Mouse (Mus musculus) midbrain, embryonic 13.5 days (tissue): ENCODE data around the gene Nt5c1a. TPM values are rescaled to one million over a fixed set of nuclear protein-coding genes. Genes with fewer than 3 reads are reported as not detected.
A peak's percentile ranks its signal among the peaks of the same experiment; 100 is the strongest.

Source experiments
- ATAC-seq: fragments of 200-750 bp; cut with Nextera tagmentation; 2 replicates; pipeline ENCODE4 v1.8.0; 2017; ENCODE audit warnings: mild to moderate bottlenecking, moderate TSS enrichment, moderate library complexity
- H3K27ac ChIP-seq: fragments of 300-500 bp; sonication (generic); 2 replicates; pipeline ENCODE4 v1.5.1; 2015; ENCODE audit warnings: inconsistent platforms, mild to moderate bottlenecking, moderate library complexity
- H3K27me3 ChIP-seq: fragments of 300-500 bp; sonication (generic); 2 replicates; pipeline ENCODE4 v1.6.1; 2015; ENCODE audit warnings: mild to moderate bottlenecking, inconsistent platforms
- H3K36me3 ChIP-seq: fragments of 300-500 bp; sonication (generic); 2 replicates; pipeline ENCODE4 v1.6.1; 2015; ENCODE audit warnings: mild to moderate bottlenecking, inconsistent platforms
- H3K4me1 ChIP-seq: fragments of 300-500 bp; sonication (generic); replicated peaks from 2 replicates; pipeline ENCODE4 v1.6.1; 2015; ENCODE audit warnings: inconsistent platforms
- H3K4me2 ChIP-seq: fragments of 300-500 bp; sonication (generic); replicated peaks from 2 replicates; pipeline ENCODE4 v1.6.1; 2015; ENCODE audit warnings: moderate library complexity, mild to moderate bottlenecking, inconsistent platforms
- H3K4me3 ChIP-seq: fragments of 300-500 bp; sonication (generic); replicated peaks from 2 replicates; pipeline ENCODE4 v1.5.1; 2015; ENCODE audit warnings: mild to moderate bottlenecking, inconsistent platforms
- H3K9ac ChIP-seq: fragments of 300-500 bp; sonication (generic); replicated peaks from 2 replicates; pipeline ENCODE4 v1.6.1; 2015; ENCODE audit warnings: mild to moderate bottlenecking, inconsistent platforms
- H3K9me3 ChIP-seq: fragments of 300-500 bp; sonication (generic); 2 replicates; pipeline ENCODE4 v1.6.1; 2016; ENCODE audit warnings: mild to moderate bottlenecking, inconsistent platforms
- WGBS: fragments of 180-500 bp; shearing (Covaris S2); methylation state at CpG from one replicate; pipeline ENCODE4 v1.1.7; 2015; 5-methylcytosine and 5-hydroxymethylcytosine counted together
- polyA plus RNA-seq: library from polyadenylated mRNA; unstranded; fragments of >200 nt; fragmentation: Nextera tagmentation; extraction: Ambion mirVana; gene quantifications from 2 replicates; pipeline ENCODE4 v1.2.1, GENCODE M21; 2015

Gene Nt5c1a
- polyA plus RNA-seq, 1 experiment from 2014 or later = not detected

DNA sequence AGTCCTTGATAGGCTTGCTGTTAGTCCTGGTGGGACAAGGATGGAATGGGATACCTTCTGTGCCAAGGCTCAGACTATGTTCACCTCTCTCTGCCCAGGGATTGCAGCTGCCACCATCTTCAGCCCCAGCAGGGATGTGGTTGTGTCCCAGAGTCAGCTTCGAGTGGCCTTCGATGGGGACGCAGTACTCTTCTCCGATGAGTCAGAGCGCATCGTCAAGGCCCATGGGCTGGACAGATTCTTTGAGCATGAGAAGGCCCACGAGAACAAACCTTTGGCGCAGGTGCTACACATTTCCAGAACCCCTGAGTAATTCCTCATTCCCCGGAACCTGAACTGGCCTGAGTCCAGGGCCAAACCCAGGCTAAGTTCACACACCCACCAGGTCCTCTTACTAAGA is 12.7 kb downstream of the Nt5c1a start:
- Histone ChIP-seq H3K4me3 (no peak overlapping the region), H3K27ac (no peak overlapping the region), H3K4me2 (no peak overlapping the region), H3K9ac (no peak overlapping the region), H3K27me3 (peaks cover 3% of the 10 kb centered on the region; the same call in 1 of the 2 replicates), H3K36me3 (no peaks in the 10 kb centered on the region), H3K9me3 (no peaks in the 10 kb centered on the region), H3K4me1 (peaks cover 17% of the 10 kb centered on the region)
- 94% methylated on average over 9 of the region's 9 CpGs for WGBS
- no peak for ATAC-seq

DNA sequence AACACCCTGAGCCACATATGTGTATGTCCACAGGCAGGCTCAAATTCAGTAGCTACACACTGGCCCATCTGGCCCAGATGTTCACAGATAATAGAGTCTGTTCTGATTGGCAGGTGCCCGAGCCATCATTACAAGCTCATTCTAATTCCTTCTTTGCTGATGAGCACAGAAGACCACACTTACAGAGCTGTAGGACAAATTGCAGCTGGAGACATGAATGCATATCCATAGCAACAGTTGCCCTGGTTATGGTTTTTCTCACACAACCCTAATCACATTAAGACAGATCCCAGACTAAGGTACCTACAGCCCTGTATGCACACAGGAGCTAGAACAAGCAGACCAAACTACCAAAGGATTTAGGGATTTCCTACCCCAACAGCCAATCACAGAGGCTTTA is 14.1 kb downstream of the Nt5c1a start:
- Histone ChIP-seq H3K4me1 (peaks cover 17% of the 10 kb centered on the region), H3K27me3 (0 out of 2 replicates have a peak, but pooled peaks cover 3% of the 10 kb centered on the region), H3K36me3 (no peaks in the 10 kb centered on the region), H3K9me3 (no peaks in the 10 kb centered on the region), H3K27ac (no peak overlapping the region), H3K4me2 (no peak overlapping the region), H3K9ac (no peak overlapping the region), H3K4me3 (no peak overlapping the region)
- ATAC-seq = peak; percentile 56
- WGBS = 39% methylated on average over 1 of the region's 1 CpGs

DNA sequence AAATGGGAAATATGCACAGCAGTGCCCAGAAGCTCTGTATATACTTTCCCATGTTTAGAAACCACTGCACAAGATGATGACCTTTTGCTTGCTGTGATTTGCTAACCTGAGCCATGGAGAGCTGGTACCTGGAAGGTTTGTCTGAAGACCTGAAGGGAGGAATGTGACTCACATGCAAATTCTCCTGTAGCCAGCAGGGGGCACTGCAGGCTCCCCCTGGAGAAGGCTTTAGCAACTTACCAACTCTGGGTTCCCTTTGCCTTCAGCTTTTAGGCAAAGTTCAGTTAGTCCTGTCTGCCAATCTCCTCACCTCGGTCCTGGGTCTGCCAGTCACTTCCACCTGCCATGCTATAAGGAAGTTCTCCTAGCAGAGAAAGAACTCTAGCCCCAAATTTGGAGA is 15.5 kb downstream of the Nt5c1a start:
- Histone ChIP-seq H3K4me2 (no peak overlapping the region), H3K27me3 (no peaks in the 10 kb centered on the region), H3K9ac (no peak overlapping the region), H3K27ac (no peak overlapping the region), H3K36me3 (no peaks in the 10 kb centered on the region), H3K9me3 (no peaks in the 10 kb centered on the region), H3K4me1 (peaks cover 17% of the 10 kb centered on the region), H3K4me3 (no peak overlapping the region)
- ATAC-seq = no peak
- WGBS = 16% methylated on average over 1 of the region's 1 CpGs

DNA sequence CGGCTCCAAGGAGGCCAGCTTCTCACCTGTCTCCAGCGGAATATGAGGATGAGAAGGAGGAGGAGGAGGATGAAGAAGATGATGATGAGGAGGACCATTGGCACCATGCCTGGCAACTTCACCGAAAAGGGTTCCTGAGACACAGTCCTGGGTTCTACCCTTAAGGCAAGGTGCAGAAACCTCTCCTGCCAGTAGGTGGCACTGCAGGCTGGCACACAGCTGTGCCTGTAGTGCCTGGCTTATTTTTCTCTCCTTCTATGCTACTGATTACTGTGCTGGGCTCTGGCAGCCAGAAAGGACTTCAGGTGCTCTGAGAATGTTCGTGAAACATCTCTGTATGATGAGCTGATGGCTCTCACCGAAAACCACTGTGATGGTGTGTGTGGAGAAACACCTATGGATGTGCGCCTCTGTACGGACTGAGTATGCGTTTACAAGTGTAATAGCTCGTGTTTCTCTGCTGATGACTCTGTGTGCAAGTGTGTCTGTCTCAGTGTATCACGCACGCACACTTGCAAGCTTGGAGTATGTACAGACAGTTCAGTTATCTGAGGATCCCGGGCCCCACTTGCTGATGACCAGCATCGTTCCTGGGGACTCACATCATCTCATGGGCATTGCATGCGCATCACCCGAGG is 18.5 kb downstream of the Nt5c1a start:
- H3K27me3 ChIP-seq = no peaks in the 10 kb centered on the region
- WGBS = 78% methylated on average over 15 of the region's 15 CpGs
- ATAC-seq = peak; percentile 80
- H3K4me2 ChIP-seq = no peak overlapping the region
- no peaks in the 10 kb centered on the region for H3K9me3 ChIP-seq
- no peak overlapping the region for H3K27ac ChIP-seq
- no peak overlapping the region for H3K9ac ChIP-seq
- no peak overlapping the region for H3K4me3 ChIP-seq
- H3K4me1 ChIP-seq = peaks cover 11% of the 10 kb centered on the region
- H3K36me3 ChIP-seq = no peaks in the 10 kb centered on the region

DNA sequence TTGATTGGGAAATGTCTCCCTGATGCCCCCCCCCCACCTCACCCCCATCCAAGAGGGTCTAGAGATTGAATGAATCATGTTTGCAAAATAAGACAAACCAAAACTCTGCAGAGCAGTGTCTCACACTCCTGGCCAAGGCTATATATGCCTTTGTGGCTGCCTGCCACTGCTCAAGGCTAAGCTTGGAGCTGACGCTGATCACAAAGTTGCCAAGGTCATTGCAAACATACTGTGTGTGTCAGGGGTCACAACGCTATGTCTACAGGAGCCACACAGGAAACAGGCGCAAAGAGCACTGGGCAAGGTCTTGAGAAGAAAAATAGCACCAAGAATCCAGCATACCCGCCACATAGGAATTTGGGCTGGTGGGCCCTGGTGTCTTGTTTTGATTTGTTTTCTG is 19.3 kb downstream of the Nt5c1a start:
- WGBS = 80% methylated on average over 4 of the region's 4 CpGs
- H3K27me3 ChIP-seq = no peaks in the 10 kb centered on the region
- no peak for ATAC-seq

DNA sequence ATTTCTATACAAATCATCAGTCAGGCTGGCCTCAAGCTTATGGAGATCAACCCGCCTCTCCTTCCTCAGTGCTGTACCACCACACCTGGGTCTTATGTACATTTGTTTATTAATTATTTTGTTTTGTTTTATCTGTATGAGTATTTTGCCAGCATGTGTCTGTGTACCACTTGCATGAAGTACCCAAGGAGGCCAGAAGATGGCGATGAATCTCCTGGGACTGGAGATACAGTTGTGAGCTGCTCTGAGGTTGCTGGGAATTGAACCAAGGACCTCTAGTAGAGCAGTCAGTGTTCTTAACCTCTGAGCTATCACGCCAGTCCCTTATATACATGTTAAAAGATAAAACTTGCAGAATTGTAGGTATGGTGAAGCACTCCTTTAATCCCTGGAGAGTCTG is 22.0 kb downstream of the Nt5c1a start:
- Histone ChIP-seq H3K36me3 (no peaks in the 10 kb centered on the region), H3K27me3 (no peaks in the 10 kb centered on the region), H3K4me2 (no peak overlapping the region), H3K27ac (no peak overlapping the region), H3K9ac (no peak overlapping the region), H3K4me1 (no peaks in the 10 kb centered on the region), H3K4me3 (no peak overlapping the region), H3K9me3 (no peaks in the 10 kb centered on the region)
- 44% methylated on average over 3 of the region's 3 CpGs for WGBS
- ATAC-seq = no peak

More for the DNA sequence above, 19.3 kb downstream of the Nt5c1a start:
- H3K27ac ChIP-seq = no peak overlapping the region
- peaks cover 3% of the 10 kb centered on the region; the same call in 1 of the 2 replicates for H3K4me1 ChIP-seq
- no peak overlapping the region for H3K4me3 ChIP-seq
- no peaks in the 10 kb centered on the region for H3K36me3 ChIP-seq
- no peaks in the 10 kb centered on the region for H3K9me3 ChIP-seq
- H3K4me2 ChIP-seq = no peak overlapping the region
- no peak overlapping the region for H3K9ac ChIP-seq

DNA sequence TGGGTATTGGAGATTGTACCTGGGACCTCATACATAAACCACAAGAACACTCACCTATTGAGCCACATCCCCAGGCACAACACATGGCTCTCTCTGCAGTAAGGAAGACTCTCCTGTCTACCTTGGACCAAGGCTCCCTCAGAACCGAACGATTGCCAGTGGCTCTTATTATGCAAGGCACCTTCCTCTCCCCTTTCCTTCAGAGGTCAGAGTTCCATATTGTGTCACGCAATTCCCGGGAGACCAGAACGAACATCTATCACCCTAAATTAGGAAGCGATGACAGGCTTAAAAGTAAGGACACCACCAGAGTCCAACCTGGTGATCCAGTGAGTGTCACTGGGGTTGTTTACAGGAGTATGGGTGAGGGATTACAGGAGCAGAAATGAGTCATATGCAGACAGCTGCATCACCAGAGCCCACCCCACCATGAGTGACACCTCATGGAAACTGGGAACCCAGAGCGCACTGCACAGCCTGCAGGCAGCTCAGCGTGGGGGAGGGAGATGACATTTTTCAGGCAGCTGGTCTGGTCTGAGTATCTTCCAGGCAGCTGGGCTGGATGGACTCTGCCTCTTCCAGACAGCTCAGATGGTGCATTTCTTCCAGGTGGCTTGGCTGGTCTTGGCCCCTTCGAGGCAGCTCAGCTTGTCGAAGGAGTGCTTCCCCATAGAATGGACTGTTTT is 24.6 kb downstream of the Nt5c1a start:
- Histone ChIP-seq H3K27ac (no peak overlapping the region), H3K4me2 (no peak overlapping the region), H3K9me3 (no peaks in the 10 kb centered on the region), H3K9ac (0 out of 2 replicates have a peak overlapping the region, but pooled peaks have one; percentile 3), H3K27me3 (no peaks in the 10 kb centered on the region), H3K36me3 (no peaks in the 10 kb centered on the region), H3K4me1 (no peaks in the 10 kb centered on the region), H3K4me3 (no peak overlapping the region)
- no peak for ATAC-seq
- WGBS = 83% methylated on average over 10 of the region's 10 CpGs

DNA sequence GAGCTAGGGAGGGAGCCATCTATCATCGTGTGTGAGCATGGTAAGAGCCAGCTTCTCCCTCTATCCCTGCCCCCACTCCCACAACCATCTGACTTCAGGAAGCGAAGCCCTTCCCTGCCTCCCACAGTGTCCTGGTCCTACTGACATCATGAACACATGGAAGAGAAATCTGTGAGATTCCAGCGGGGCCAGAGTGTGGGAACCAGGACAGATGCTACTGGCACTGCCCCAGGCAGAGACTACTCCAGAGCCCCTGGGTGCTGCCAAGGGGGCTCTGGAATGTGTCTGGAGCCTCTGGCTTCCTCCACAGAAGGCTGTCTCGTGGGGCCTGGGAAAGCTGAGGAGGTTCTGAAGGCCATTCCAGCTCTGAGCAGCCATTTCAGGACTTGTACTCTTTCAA is 26.4 kb downstream of the Nt5c1a start:
- no peak overlapping the region for H3K27ac ChIP-seq

DNA sequence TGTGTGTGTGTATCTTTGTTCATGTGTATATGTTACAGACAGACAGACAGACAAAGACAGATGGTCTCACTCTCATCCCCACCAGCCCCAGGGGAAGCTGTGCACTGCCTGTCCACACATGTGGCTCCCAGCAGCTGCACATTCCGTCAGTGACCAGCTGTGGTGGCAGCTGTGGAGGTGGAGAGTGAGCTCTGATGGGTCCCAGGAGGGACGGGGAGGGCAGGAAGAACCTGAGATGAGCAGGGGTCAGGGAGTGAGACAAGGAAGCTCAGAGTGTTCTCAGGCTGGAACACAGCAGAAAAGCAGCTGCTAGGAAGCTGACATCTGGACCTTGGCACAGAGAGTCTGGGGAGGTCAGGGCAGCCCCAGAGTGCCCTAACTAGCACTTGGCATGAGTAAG is 27.0 kb downstream of the Nt5c1a start:
- ATAC-seq = no peak
- Histone ChIP-seq H3K4me1 (peaks cover under 1% of the 10 kb centered on the region; the same call in 1 of the 2 replicates), H3K9me3 (no peaks in the 10 kb centered on the region), H3K4me3 (no peak overlapping the region), H3K27ac (no peak overlapping the region), H3K27me3 (peaks cover 18% of the 10 kb centered on the region), H3K9ac (no peak overlapping the region), H3K36me3 (no peaks in the 10 kb centered on the region), H3K4me2 (no peak overlapping the region)
- WGBS = 59% methylated on average over 2 of the region's 2 CpGs

More for the DNA sequence above, 26.4 kb downstream of the Nt5c1a start:
- 61% methylated on average over 4 of the region's 4 CpGs for WGBS
- Histone ChIP-seq H3K4me2 (no peak overlapping the region), H3K36me3 (no peaks in the 10 kb centered on the region), H3K9ac (no peak overlapping the region), H3K27me3 (peaks cover 13% of the 10 kb centered on the region), H3K4me1 (no peaks in the 10 kb centered on the region), H3K4me3 (no peak overlapping the region), H3K9me3 (no peaks in the 10 kb centered on the region)
- no peak for ATAC-seq

DNA sequence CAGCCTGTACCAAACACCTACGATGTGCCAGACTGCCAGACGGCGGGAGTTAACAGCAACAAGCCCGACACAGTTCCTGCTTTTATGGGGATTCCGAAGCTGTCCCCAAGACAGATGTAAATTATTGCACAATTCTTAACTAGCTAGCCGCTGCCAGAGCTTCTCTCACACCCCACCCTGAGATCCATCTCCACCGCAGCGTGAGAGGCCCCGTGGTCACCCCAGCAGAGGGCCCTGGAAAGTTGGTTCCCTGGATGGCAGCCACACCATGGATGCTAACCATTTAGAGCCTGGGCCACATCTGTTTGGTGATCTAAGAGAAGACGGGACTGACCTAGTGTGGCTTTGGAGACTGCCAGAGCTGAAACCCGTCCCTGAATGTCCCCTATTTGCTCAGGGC is 27.9 kb downstream of the Nt5c1a start:
- H3K9ac ChIP-seq = no peak overlapping the region
- H3K27ac ChIP-seq = no peak overlapping the region
- no peaks in the 10 kb centered on the region for H3K36me3 ChIP-seq
- no peak overlapping the region for H3K4me2 ChIP-seq
- ATAC-seq = no peak
- no peak overlapping the region for H3K4me3 ChIP-seq
- peaks cover 27% of the 10 kb centered on the region for H3K27me3 ChIP-seq
- H3K9me3 ChIP-seq = no peaks in the 10 kb centered on the region
- H3K4me1 ChIP-seq = peaks cover 7% of the 10 kb centered on the region
- 88% methylated on average over 11 of the region's 11 CpGs for WGBS

DNA sequence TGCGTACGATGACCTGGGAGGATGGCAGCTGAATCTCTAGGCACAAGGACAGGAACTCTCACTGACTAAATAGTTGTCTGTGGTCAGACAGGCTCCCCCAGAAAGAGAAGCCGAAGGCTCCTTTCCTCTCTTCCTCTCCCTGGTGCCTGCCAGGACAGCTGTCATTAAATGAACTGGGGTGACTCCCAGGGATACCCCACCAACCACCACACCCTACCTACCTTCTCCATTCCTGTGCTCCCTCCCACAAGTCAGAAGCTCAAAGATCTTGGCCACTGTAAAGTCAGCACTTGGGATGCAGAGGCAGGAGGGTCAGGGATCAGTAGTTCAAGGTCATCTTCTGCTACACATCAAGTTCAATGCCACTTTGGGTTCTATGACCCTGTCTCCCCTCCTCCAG is 31.5 kb downstream of the Nt5c1a start:
- no peaks in the 10 kb centered on the region for H3K9me3 ChIP-seq
- H3K9ac ChIP-seq = no peak overlapping the region
- no peaks in the 10 kb centered on the region for H3K36me3 ChIP-seq
- no peak overlapping the region for H3K27ac ChIP-seq
- no peak overlapping the region for H3K4me2 ChIP-seq
- peaks cover 45% of the 10 kb centered on the region for H3K27me3 ChIP-seq
- H3K4me1 ChIP-seq = peaks cover 7% of the 10 kb centered on the region
- no peak overlapping the region for H3K4me3 ChIP-seq
- WGBS = 66% methylated on average over 3 of the region's 3 CpGs
- ATAC-seq = no peak

DNA sequence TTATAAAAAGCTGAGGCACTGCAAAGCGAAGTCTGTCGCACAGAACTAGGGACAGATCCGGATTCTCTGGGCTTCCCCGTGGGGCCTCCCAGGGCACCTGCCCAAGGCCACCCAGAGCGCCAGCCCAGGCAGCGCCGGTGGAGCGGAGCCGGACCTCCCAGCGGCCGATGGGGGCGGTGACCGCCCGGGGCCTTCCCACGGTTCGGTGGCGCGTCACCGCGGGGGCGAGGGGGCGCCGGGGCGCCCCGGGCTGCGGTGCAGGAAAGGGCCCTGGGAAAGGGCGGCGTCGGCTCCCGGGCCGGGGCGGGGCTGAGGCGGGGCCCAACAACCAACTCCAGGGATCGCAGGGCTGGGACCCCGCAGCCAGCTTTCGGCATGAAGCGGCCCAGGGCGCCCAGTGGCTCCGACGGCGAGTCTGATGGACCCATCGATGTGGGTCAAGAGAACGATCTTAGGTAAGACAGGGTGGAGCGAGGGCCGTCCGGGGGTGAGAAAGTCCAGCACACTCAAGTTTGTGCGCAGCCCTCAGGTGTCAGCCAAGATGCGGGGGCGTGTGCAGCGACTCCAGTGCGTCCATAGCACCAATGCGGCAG is 32.3 kb downstream of the Nt5c1a start, which contains the start of gene Heyl:
Heyl (plus strand) TSS at position 65 of the 593 bp plus-strand sequence.
- H3K4me1 ChIP-seq = peaks cover 7% of the 10 kb centered on the region
- peak within 1 kb of the TSS; percentile 55; the same call in 1 of the 2 replicates for H3K9ac ChIP-seq
- peak within 1 kb of the TSS; percentile 40 for H3K4me3 ChIP-seq
- peak within 1 kb of the TSS; percentile 68 for H3K4me2 ChIP-seq
- peaks cover 52% of the 10 kb centered on the region for H3K27me3 ChIP-seq
- peak; percentile 63 for ATAC-seq
- H3K9me3 ChIP-seq = no peaks in the 10 kb centered on the region
- H3K36me3 ChIP-seq = no peaks in the 10 kb centered on the region
- 3% methylated on average over 52 of the region's 52 CpGs for WGBS
- no peak within 1 kb of the TSS for H3K27ac ChIP-seq
